Mouse (Mus musculus) c-Kit-positive CD71-positive TER-119-negative erythroid progenitor cells, embryonic 14.5 days (primary cell): ENCODE data around the gene Olfr851.

Experiments used
- DNase-seq: peaks from one replicate; pipeline ENCODE4 v3.0.0-alpha.2; 2013; ENCODE audit warnings: low read depth

Olfr851 gene

DNA sequence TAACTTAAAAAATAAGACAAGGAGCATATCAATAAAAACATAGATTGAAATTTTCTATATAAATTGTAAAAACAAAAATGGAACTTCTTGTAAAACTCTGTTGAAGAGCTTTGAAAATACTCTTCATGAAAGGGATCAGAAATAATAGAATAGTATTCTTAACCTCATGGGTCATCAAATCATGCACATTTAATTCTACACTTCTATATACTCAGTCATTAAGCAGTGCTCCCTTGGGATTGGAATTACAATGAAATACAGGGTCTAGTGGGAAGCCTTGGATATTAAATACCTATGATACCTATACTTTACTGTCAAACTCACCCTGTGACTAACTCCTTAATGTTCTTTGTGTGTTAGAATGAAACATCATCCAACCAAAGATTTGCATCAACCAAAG, at the start of gene Olfr851:
Olfr851 (plus strand) TSS at position 301 of the 400 bp plus-strand sequence.
- no peak for DNase-seq

DNA sequence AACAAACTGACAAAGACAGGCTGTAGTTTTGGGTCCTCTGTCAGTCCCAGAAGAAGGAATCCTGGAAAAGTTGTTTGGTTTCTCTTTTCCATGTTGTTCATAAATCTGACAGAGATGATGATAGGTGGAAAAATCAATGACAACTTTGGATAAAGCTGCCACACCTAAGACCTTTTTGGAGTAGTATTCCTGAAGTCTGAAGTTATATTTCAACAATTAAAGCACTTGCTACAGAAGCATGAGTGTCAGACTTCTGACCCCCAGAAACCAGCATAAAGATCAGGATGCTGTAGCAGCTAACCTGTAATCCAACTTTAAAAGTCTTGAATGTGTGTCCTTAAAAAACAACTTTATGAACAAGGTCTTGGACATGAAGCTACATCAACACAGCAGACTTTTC, 14.9 kb upstream of the Olfr851 start, which contains the start of gene Olfr850:
Olfr850 (minus strand) TSS at position 101 of the 400 bp plus-strand sequence.
- DNase-seq = no peak

DNA sequence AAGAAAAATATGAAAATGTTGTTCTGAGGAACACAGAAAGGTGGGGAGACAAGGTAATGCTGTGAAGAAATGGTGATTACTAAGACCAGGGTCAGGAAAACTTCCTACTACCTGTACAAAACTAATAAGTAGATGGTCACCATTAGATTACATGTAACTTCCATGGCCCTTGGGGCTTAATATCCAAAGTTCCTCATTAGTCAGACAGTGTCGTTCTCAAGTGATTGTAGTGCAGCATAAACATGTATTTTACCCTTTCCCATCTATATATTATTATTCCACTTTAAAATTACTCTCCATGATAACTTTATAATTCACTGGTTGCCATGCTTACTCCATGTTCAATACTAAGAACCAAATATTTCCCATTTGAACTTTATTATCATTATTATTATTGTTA, 47.9 kb downstream of the Olfr851 start, which contains the start of gene Olfr853:
Olfr853 (minus strand) TSS at position 101 of the 400 bp plus-strand sequence.
- DNase-seq = no peak
